Mouse (Mus musculus): Measurements from ENCODE around the gene Rptor.
"Not testable (repeated sequence)": the region's sequence is repeated elsewhere in the genome, so short reads cannot be mapped to it uniquely, and the experiment has no call there.

The Rptor gene

DNA sequence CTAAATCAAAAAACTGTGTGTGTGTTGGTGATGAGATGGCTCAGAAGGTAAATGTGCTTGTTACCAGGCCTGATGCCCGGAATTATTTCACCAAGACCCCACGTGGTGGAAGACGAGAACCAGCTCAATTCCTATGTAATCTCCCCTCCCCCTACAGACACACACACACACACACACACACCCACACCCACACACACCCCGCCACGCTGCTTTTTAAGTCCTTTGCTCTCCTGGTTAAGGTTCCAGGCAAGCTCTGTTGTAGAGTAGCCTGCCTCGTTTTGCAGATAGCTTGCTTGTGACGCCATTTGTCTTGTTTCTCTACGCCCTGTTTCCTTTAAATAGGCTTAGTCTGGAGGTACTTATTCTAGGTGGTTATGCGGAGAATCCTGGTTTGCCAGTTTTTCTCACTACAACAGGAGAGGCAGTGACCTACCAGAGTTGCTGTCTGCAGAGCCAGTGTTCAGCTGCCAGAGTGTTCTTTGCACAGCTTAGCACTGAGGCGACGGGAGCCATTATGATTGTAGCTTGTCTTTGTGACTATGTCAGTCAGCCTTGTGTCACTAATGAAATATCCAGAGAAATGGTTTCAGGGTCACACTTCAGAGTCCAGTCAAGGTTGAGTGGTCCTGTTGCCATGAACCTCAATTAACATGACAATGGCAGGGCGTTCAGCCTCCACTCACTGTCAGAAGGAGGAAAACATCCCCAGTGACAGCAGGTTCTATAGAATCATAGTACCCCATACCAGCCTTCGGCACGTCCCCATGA lies 42.1 kb downstream of the Rptor start:
- in situ Hi-C loops (cut with MboI; ENCODE audit: low sequenced_read_pairs), result no loop called here

DNA sequence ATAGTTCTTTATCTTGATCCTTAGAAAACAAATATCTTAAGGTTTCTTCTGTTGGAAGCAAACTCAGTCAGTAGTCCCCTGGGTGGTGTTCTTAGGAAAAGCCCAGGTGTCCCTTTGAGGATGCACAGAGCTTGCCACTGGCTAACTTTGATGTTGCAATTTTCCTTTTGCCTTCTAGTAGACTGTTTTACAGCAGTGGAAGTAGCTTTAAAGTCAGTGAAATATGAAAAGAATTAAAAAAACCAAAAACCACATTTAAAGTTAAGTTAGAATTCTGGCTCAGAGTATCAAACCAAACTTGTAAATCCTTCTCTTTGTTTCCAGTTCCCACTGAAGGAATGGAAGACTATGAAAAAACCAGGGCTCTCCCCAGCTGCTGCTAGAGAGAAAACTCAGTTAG lies 47.8 kb downstream of the Rptor start:
- in situ Hi-C loops (cut with MboI; ENCODE audit: low sequenced_read_pairs), result no loop called here

DNA sequence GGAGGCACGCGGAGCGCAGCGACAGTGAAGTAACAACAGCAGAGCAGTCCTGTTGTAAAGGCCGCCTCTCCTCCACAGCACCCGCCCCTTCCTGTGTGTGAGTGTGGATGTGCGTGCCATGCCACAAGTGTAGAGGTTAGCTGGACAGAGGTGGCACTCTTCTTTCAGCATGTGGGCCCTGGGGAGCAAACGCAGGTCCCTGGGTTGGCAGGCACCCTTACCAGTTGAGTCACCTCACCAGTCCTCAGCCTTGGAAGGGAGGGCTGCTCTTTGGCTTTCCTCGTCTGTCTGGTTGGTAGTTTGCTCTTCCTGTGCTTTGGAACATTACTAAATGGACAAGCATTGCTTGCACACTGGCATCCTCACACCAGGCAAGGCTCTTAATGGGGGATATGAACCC lies 50.6 kb downstream of the Rptor start:
- in situ Hi-C loops (cut with MboI; ENCODE audit: low sequenced_read_pairs), result no loop called here

DNA sequence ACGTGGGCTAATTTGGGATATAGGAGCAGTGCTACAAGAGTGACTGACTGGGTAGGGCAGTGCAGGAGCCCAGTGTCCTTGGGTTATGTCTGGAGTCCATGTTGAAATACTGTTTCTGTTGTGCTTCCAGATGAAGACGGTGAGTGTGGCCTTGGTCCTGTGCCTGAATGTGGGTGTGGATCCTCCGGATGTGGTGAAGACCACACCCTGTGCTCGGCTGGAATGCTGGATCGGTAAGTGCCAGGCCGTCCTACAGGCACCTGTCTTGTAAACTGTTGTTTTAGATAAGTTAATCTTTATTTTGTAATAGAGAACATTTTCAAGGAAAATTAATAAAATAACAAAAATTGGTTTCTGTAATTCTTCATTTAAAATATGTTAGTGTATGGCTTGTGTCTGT lies 54.8 kb downstream of the Rptor start:
- in situ Hi-C loops (cut with MboI; ENCODE audit: low sequenced_read_pairs), result no loop called here

DNA sequence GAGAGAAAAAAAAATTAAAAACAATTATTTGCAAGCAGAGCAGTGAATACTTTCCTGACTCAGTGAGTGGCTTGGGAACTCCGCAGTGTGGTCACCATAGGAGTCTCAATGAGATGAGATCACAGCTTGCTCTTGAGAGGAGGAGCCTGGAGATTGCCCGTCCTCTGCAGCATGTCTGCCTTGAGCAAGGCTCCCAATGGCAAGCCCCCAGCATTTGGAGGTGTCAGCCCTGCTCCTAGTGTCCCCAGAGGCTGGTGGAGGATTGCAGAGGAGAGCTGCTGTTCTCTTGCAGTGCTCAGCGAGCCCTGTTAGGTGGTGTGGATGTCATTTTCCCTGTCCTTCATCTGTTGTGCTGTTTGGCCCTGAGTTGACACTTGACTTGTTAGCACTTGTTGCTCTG lies 56.6 kb downstream of the Rptor start:
- in situ Hi-C loops (cut with MboI; ENCODE audit: low sequenced_read_pairs), result no loop called here

DNA sequence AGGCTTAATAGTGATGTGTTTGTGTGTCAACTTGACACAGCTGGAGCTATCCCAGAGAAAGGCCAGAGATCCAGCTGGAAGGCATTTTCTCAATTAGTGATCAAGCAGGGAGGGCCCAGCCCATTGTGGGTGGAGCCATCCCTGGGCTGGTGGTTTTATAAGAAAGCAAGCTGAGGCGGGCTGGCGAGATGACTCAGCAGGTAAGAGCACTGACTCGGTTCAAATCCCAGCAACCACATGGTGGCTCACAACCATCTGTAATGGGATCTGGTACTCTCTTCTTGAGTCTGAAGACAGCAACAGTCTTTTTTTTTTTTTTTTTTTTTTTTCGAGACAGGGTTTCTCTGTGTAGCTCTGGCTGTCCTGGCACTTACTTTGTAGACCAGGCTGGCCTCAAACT lies 58.8 kb downstream of the Rptor start:
- in situ Hi-C loops (cut with MboI; ENCODE audit: low sequenced_read_pairs), result not testable (repeated sequence)

DNA sequence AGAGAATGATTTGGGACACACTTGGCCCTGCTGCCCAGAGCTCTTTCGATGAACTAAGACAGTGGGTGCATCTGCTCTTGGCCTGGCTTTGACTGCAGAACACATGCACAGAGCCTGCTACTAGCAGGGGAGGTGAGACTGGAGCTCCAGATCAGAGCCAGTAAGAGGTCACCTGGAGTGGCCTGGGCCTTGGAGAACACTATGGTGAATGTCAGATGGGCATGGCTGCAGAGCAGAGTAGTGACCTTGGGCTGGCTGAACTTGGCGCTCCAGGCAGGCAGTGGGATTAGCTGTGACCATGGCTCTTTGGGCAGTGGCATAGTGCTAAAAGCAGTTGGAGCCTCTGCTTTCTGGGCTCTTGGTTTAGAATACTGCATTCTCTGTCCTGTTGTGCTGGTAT lies 61.2 kb downstream of the Rptor start:
- in situ Hi-C loops (cut with MboI; ENCODE audit: low sequenced_read_pairs), result no loop called here

DNA sequence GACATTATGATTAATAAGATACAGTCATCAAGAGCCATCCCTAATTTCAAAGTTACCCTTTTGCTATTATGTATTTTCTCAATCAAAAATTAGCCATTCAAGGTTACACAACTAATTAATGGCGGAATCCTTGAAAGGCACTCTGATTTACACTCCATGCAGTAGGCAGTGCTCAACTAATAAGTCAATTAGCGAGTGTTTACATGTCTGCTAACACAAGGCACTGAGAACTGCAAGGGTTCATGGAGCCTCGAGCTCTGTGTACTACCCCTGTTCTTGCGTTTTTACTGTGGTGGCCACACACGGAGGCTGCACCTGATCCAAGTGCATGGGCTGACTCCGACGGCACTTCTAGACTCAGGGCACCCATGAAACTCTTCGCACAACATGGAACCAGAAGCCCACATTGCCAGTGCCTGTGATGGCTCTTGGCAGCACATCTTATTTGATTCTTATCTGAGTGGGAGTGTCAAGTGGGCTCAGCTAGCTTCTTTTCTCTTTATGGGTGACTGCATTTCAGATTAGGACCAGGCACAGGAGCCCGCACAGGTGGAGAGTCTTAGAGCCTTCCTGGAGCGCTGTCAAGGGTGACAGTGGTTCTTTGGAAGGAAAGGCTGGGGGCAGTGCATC lies 62.1 kb downstream of the Rptor start:
- in situ Hi-C loops (cut with MboI; ENCODE audit: low sequenced_read_pairs), result no loop called here

DNA sequence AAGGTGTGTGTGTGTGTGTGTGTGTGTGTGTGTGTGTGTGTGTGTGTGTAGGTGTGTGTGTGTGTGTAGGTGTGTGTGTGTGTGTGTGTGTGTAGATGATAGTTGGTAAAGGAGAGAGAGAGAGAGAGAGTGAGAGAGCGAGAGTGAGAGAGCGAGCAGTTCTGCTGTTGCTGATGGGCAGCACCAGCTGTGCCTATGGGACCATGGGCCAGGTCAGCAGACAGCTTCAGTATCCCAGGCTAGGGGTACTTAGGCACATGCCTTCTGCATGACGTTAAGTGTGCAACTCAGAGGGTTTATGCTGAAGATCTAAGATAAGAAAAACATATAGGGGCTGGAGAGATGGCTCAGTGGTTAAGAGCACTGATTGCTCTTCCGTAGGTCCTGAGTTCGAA lies 62.6 kb downstream of the Rptor start:
- in situ Hi-C loops (cut with MboI; ENCODE audit: low sequenced_read_pairs), result no loop called here

DNA sequence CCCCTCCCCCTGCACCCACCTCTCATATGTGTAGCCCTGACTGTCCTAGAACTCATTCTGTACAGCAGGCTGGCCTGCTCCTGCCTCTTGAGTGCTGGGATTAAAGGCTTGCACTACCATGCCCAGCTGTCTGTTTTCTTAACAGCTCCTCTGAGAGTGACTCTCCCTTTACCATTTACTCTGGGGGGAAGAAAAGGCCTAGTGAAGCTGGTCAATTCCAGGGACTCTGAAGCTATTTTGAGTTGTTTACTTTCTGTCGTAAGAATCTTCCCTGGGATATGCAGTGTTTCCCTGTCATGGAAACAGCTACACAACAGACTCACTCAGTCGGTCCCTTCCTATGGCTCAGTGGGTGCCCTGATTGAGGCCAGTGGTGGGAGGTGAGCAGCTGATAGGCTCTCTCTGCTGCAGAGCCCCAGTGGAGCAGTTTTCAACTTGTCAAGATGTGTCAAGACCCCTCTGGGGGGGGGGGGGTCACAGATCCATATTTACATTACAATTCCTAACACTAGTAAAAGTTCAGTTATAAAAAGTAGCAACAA lies 63.9 kb downstream of the Rptor start:
- in situ Hi-C loops (cut with MboI; ENCODE audit: low sequenced_read_pairs), result no loop called here

DNA sequence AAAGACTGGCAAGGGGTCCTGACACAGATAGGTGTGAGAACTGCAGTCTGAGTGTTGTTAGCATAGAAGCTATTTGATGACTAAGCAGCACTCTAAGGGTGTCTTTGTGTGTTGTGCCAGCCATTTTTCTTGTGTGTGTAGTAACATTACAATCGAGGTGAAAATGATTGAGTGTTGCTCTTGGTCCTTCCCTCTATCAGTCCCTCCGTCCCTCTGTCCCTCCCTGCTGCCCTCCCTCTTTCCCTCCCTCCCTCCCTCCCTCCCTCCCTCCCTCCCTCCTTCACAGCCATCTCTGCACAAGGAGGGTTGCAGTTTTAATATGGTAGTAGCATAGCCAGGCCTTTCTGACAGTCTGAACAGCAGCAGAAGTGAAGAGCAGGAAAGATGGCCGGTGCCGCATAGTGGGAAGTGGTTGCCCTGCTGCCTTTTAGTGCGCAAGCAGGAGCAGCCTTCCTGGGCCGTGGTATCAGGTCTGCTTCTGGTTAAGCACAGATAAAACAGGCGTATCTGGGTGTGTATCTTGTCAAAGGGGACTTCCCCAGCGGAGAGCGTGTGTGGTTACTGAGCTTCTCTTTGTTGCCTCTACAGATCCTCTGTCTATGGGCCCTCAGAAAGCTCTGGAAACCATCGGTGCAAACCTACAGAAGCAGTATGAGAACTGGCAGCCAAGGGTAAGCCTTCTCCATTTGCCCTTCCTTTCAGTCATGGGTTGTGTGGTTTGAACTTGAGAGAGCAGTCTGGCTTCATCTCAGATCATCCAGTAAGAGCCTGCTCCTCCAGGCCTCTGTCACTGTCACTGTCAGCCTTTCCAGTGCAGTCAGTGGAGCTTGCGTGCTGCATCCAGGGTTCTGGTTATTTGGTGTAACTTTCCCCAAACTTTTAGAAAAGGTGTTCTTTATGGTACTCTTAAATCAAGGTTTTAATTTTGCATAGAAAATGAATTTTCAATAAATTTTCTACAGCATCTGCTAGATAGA lies 68.3 kb downstream of the Rptor start:
- in situ Hi-C loops (cut with MboI; ENCODE audit: low sequenced_read_pairs), result no loop called here

DNA sequence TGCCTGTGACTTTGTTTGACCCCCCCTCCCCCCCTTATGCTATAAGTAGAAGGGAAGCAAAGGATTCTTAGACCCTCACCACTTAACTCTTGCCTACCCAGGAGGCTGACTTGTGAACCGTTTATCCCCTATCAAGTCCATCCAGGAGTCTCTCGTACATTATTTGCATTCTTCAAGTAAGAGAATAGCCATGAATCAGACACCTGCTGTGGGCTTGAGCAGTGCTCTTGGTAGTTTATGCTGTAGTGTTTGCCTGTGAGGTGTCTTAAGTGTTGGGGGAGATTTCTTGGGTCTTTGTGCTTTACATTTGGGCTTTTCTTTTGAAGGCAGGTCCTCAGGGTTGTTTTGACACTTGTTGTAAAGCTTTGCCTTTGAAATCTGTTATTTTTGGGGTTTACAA lies 69.3 kb downstream of the Rptor start:
- in situ Hi-C loops (cut with MboI; ENCODE audit: low sequenced_read_pairs), result no loop called here

DNA sequence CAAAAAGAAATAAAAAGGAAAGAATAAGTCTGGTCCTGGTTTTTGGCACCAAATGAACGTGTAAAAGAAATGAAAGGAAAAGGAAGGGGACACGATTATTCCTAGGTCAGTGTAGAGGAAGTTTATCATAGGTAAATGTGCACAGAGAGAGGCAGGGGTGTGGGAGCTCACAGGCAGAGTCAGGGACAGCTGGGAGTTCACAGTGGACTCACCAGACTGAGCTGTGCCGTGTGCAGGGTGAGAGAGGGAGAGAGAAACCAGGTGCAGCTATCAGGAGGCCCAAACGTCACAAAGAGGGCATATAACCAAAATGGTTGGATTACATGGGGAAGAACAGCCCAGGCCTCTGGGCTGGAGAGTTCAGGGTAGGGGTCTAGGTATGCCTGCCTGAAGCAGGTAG lies 70.1 kb downstream of the Rptor start:
- in situ Hi-C loops (cut with MboI; ENCODE audit: low sequenced_read_pairs), result no loop called here

DNA sequence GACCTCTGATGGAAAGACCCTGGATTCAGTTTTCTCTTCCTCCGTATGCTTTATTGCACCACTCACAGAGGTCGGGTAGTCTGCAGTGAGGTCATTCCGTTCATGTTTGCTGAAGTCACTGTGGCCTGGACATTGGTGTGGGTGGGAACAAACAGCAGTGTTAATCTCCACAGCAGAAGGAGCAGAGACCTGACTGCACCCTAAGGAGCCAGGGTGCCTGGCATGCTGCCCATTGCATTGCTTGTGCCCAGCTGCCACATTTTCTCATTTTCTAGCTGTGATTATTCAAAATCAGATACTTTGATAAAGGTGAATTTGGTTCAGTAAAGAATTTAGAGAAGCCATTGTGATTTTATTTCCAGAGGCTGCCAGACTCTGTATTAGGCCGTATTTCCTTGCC lies 72.1 kb downstream of the Rptor start:
- in situ Hi-C loops (cut with MboI; ENCODE audit: low sequenced_read_pairs), result no loop called here

DNA sequence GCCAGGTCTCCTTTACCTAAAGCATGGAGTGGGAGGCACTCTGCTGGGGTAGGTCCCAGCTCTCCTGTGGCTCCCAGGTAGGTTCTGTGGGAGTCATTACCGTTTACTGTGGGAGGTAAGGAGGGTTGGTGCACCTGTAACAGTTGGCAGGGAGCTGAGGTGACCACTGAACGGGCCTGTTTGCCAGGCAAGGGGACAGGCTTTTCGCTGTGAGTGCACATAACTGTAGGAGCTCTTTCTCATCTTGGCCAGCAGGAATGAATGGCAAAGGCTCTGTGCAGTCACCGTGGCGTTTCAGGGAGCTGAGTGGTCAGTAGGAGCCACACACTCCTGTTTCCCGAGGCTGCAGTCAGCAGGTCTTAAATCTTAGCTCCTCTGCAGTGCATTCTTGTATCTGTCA lies 72.8 kb downstream of the Rptor start:
- in situ Hi-C loops (cut with MboI; ENCODE audit: low sequenced_read_pairs), result no loop called here

DNA sequence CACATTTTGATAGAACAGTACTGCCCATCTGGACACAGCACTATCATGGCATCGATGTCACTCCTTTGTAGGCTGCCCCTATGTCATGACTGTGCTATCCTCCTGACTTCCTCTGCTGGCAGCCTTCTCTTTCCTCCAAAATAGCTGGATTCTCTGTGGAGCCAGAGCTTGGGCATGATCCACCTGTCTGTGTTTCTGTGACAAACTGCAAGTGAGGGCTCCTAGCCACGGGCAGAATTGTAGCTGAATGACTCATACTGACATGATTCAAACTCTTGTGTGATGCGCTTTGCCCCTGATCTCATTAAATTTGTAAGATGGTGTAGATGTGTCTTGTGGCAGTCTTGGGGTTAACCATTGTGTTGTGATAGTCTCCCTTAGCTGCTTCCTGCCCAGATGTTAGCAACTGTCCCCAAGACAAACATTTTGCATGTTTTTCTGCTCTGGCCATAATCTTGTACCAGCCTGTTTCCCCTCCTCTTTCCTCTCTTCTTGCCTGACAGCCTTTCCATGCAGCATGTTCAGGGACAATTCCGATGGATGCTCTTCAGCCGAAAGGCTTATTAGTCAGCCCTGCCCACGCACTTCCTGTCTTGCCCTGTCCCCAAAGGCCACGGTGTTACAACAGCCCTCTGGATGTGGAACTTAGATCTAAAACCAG lies 74.2 kb downstream of the Rptor start:
- in situ Hi-C loops (cut with MboI; ENCODE audit: low sequenced_read_pairs), result no loop called here

DNA sequence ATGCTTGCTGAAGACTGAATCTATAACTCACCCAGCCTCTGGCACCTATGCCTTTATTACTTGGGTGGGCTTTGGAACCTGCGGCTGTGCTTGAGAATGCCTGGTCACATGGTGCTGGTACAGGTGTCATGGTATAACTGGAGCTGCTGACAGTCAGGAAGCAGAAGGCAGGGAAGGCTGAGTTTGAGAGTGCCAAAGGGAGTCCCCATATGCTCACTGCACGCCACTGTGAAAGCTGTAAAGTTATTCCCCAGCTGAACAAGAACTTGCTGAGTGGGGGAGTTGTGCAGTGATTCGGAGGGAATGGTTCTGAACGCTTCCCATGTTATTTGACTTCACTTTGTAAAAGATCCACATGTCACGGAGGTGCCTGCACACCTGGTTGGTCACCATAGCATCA lies 75.7 kb downstream of the Rptor start:
- in situ Hi-C loops (cut with MboI; ENCODE audit: low sequenced_read_pairs), result no loop called here

DNA sequence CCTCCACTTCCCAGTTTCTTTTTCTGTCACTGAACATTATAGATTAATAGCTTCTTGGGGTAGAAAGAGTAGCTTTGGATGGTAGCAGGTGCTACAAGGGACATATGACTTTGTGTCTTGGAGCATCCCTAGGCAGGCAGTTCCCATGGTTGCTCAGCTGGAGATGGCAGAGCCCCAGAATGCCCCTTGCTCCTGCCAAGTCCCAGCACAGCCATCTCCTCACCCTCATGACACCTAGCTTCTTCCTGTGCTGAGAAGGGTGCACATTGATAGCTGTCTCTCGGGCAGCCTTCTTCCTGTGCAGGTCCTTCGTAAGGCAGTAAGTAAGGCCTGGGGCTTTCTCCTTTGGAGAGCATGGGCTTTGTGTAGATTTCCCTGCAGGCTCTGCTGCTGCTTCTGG lies 78.0 kb downstream of the Rptor start:
- in situ Hi-C loops (cut with MboI; ENCODE audit: low sequenced_read_pairs), result no loop called here

DNA sequence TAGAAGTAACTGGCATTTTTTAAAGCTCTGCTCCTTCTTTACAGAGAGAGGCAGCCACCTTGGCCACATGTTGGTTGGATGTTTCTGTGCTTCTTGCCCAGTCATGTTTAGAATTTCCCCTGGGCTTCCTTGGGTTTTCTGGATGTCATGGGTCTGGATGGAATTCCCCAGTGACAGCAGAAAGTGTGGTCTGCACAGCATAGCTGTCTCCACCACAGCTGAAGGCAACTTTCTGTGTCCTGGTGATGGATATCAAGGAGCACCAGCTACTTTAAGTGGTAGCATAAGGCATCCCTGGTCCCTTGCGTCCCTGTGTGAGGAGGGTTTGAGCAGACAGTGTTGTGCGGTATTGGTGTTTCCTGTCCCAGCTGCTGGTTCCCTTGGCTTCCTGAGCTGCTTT lies 79.6 kb downstream of the Rptor start:
- in situ Hi-C loops (cut with MboI; ENCODE audit: low sequenced_read_pairs), result no loop called here

DNA sequence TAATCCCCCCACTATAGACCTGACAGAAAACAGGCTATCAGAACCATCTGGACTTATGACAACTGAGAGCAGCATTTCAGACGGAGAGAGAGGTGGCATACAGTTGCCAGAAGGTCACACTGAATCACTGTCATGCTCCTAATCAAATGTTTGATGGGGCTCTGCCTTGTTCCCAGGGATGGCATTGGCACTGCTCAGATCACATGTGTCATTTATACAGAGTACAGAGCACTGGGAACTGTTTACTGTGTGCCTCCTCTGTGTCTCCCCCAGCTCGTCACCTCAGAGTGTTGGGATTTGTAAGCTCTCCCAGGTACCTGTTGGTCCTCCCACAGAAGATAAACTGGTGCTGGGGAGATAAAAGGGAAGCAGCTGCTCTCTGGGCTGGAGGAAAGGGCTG lies 81.1 kb downstream of the Rptor start:
- in situ Hi-C loops (cut with MboI; ENCODE audit: low sequenced_read_pairs), result no loop called here

DNA sequence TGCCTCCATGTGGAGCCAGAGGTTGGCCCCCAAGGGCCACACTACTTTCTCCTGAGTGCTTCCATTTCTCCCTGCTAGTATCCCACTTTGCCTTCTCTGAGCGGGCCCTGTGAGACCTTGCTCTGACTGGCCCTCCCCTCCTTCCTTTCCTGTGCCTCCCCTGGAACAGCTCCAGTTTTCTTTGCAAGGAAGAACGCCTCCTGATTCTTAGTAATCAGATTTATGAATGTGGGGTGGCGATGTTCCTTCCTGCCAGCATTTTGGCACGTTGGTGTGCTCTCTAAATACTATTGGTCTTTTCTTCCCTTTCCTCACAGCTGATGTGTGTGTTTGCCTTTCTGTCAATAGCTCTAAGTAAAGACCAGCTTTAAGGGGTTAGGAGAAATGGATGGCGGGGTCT lies 82.8 kb downstream of the Rptor start:
- in situ Hi-C loops (cut with MboI; ENCODE audit: low sequenced_read_pairs), result no loop called here

Data from CH12F3 (cell line).